Mouse (Mus musculus) forebrain, embryonic 11.5 days (tissue): ENCODE data around the gene Nanos2. TPM values are rescaled to one million over a fixed set of nuclear protein-coding genes. Genes with fewer than 3 reads are reported as not detected.

Experiments used
- ATAC-seq: fragments of 200-750 bp; cut with Nextera tagmentation; replicated peaks from 2 replicates; pipeline ENCODE4 v1.8.0; 2017; ENCODE audit warnings: moderate TSS enrichment; ENCODE audit not compliant: low FRiP score
- DNase-seq: peaks from one replicate; pipeline ENCODE4 v3.0.0-alpha.2; 2017; ENCODE audit warnings: low spot score
- H3K27ac ChIP-seq: fragments of 300-500 bp; sonication (generic); 2 replicates; pipeline ENCODE4 v1.5.1; 2014; ENCODE audit warnings: low read depth, low read length
- H3K27me3 ChIP-seq: fragments of 300-500 bp; sonication (generic); 2 replicates; pipeline ENCODE4 v1.6.1; 2014; ENCODE audit warnings: mild to moderate bottlenecking, low read length, mixed read lengths; ENCODE audit not compliant: control insufficient read depth, insufficient read depth
- H3K36me3 ChIP-seq: fragments of 300-500 bp; sonication (generic); 2 replicates; pipeline ENCODE4 v1.6.1; 2014; ENCODE audit warnings: mild to moderate bottlenecking, low read length, moderate library complexity, mixed read lengths; ENCODE audit not compliant: control insufficient read depth, insufficient read depth
- H3K4me1 ChIP-seq: fragments of 300-500 bp; sonication (generic); replicated peaks from 2 replicates; pipeline ENCODE4 v1.6.1; 2014; ENCODE audit warnings: low read length, mixed read lengths; ENCODE audit not compliant: control insufficient read depth, insufficient read depth
- H3K4me2 ChIP-seq: fragments of 300-500 bp; sonication (generic); 2 replicates; pipeline ENCODE4 v1.6.1; 2014; ENCODE audit warnings: low read depth, mild to moderate bottlenecking, low read length, moderate library complexity, mixed read lengths; ENCODE audit not compliant: severe bottlenecking
- H3K4me3 ChIP-seq: fragments of 300-500 bp; sonication (generic); 2 replicates; pipeline ENCODE4 v1.5.1; 2014; ENCODE audit warnings: low read depth, low read length
- H3K9ac ChIP-seq: fragments of 300-500 bp; sonication (generic); 2 replicates; pipeline ENCODE4 v1.6.1; 2014; ENCODE audit warnings: low read length
- H3K9me3 ChIP-seq: fragments of 300-500 bp; sonication (generic); 2 replicates; pipeline ENCODE4 v1.6.1; 2016; ENCODE audit warnings: low read length, mixed read lengths; ENCODE audit not compliant: control insufficient read depth
- WGBS: fragments of 180-500 bp; shearing (Covaris S2); extraction: QIAGEN DNeasy Blood & Tissue Kit; methylation state at CpG from one replicate; pipeline ENCODE4 v1.1.7; 2014; 5-methylcytosine and 5-hydroxymethylcytosine counted together
- polyA plus RNA-seq: library from polyadenylated mRNA; unstranded; fragments of >200 nt; fragmentation: Nextera tagmentation; extraction: Ambion mirVana; gene quantifications from 2 replicates; pipeline ENCODE4 v1.2.1, GENCODE M21; 2014

Gene Nanos2
- polyA plus RNA-seq, 1 experiment from 2014 or later: not detected

DNA sequence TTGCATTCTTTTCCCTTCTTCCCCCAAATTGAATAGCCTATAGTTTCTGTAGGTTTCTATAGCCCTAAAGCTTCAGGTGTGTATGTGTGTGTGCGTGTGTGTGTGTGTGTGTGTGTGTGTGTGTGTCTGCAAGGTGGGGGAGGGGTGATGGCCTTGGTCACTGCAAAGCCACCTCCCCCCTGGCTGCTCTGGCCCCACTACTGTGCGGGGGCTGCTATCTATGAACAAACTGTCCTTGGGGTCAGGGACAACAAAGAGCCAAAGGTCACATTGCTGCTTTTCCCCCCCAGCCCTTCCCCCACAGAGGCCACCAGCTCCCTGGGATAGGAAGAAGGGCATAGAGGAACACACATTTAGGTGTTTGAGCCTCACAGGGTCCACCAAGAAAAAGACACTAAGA, 25.7 kb downstream of the Nanos2 start:
- no peak overlapping the region for H3K4me3 ChIP-seq
- WGBS: 46% methylated on average over 2 of the region's 2 CpGs
- H3K4me2 ChIP-seq: no peak overlapping the region
- H3K4me1 ChIP-seq: peaks cover 3% of the 10 kb centered on the region; the same call in 1 of the 2 replicates
- ATAC-seq: no peak
- H3K27me3 ChIP-seq: no peaks in the 10 kb centered on the region
- no peaks in the 10 kb centered on the region; the same call in 1 of the 2 replicates for H3K36me3 ChIP-seq
- no peak overlapping the region for H3K9ac ChIP-seq
- DNase-seq: no peak
- H3K9me3 ChIP-seq: no peaks in the 10 kb centered on the region
- H3K27ac ChIP-seq: no peak overlapping the region

DNA sequence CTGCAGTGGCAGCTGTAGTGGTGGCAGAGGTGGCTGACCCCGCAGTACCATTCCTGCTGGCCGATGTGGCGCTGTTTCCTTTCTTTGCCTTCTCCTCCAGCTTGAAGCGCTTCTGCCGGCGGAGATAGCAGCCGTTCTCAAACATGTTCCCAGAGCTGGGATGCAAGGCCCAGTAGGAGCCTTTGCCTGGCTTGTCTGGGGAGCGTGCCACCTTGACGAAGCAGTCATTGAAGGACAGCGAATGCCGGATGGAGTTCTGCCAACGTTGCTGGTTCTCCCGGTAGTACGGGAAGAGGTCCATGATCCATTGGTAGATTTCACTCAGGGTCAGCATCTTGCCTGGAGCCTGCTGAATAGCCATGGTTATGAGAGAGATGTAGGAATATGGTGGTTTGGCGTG, 27.3 kb downstream of the Nanos2 start:
- Histone ChIP-seq H3K27me3 (no peaks in the 10 kb centered on the region), H3K36me3 (no peaks in the 10 kb centered on the region), H3K9me3 (no peaks in the 10 kb centered on the region), H3K27ac (no peak overlapping the region), H3K4me2 (no peak overlapping the region), H3K4me1 (peaks cover 3% of the 10 kb centered on the region; the same call in 1 of the 2 replicates), H3K4me3 (no peak overlapping the region), H3K9ac (no peak overlapping the region)
- ATAC-seq (no peak), DNase-seq (no peak)
- 62% methylated on average over 15 of the region's 15 CpGs for WGBS

DNA sequence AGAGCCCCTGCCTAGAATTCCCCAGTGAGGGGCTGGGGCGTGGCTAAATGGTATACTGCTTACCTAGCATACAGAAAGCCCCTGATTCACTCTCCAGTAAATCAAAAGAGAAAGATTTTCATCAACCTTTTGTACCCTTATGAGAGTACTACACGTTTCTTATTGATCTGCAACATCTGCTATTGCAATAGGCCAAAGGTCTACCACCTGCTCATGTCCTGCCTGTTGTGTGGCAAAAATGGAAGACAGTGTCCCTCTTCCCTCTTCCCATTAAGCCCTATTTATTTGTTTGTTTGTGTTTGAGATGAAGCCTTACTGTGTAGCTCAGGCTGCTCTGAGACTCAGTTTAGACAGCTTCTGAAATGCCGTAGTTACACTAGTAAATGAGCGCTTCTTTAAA, 28.8 kb downstream of the Nanos2 start:
- 88% methylated on average over 4 of the region's 4 CpGs for WGBS
- peaks cover under 1% of the 10 kb centered on the region; the same call in 1 of the 2 replicates for H3K27me3 ChIP-seq

DNA sequence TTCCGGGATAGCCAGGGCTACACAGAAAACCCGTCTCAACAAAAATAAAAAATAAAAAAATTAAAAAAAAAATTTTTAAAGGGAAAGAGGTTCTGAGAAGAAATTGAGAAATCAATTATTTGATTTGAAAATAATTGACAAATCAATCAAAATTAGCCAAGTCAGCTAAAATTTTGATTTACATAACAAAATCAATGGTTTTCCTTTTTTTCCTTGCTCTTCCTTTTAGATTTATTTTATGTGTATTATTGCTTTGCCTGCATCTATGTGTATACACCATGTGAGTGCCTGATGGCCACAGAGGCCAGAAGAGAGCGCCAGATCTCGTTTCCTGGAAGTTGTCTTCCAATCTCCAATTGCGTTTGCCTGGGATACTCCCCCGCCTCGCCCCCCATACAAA, 30.7 kb downstream of the Nanos2 start:
- Histone ChIP-seq H3K36me3 (no peaks in the 10 kb centered on the region), H3K4me1 (no peaks in the 10 kb centered on the region), H3K27me3 (peaks cover 13% of the 10 kb centered on the region), H3K27ac (no peak overlapping the region), H3K9ac (no peak overlapping the region), H3K4me2 (no peak overlapping the region), H3K4me3 (no peak overlapping the region), H3K9me3 (no peaks in the 10 kb centered on the region)
- ATAC-seq: no peak
- WGBS: 89% methylated on average over 7 of the region's 7 CpGs
- no peak for DNase-seq

More for the DNA sequence above, 28.8 kb downstream of the Nanos2 start:
- Histone ChIP-seq H3K4me3 (no peak overlapping the region), H3K9ac (no peak overlapping the region), H3K4me1 (peaks cover 3% of the 10 kb centered on the region; the same call in 1 of the 2 replicates), H3K4me2 (no peak overlapping the region), H3K27ac (no peak overlapping the region), H3K9me3 (no peaks in the 10 kb centered on the region), H3K36me3 (no peaks in the 10 kb centered on the region)
- no peak for DNase-seq
- ATAC-seq: no peak

DNA sequence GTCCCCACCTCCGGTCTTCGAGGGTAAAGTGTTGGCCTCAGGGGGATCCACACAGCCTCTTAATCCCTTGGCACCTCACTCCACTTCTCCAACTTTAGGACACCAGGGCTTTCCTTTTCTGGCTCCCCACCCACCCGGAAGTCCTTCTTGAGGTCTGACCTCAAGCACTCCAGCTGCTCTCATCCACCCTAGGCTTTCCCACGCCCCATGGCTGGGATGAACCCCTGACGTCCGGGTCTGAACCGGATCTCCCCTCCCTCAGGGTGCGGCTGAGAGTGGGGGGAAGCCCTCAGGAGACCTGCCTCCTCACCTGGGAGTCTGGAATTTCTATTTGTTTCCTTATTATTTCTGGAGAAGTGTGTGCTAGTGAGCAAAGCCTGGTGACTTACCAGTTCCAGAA, 33.8 kb downstream of the Nanos2 start:
- WGBS: 27% methylated on average over 8 of the region's 8 CpGs
- 0 out of 2 replicates have a peak, but pooled peaks cover 2% of the 10 kb centered on the region for H3K4me1 ChIP-seq
- peaks cover 22% of the 10 kb centered on the region for H3K27me3 ChIP-seq
- H3K9ac ChIP-seq: no peak overlapping the region
- H3K27ac ChIP-seq: no peak overlapping the region
- H3K36me3 ChIP-seq: no peaks in the 10 kb centered on the region
- H3K4me2 ChIP-seq: no peak overlapping the region
- ATAC-seq: no peak
- DNase-seq: no peak
- no peaks in the 10 kb centered on the region for H3K9me3 ChIP-seq
- no peak overlapping the region for H3K4me3 ChIP-seq

DNA sequence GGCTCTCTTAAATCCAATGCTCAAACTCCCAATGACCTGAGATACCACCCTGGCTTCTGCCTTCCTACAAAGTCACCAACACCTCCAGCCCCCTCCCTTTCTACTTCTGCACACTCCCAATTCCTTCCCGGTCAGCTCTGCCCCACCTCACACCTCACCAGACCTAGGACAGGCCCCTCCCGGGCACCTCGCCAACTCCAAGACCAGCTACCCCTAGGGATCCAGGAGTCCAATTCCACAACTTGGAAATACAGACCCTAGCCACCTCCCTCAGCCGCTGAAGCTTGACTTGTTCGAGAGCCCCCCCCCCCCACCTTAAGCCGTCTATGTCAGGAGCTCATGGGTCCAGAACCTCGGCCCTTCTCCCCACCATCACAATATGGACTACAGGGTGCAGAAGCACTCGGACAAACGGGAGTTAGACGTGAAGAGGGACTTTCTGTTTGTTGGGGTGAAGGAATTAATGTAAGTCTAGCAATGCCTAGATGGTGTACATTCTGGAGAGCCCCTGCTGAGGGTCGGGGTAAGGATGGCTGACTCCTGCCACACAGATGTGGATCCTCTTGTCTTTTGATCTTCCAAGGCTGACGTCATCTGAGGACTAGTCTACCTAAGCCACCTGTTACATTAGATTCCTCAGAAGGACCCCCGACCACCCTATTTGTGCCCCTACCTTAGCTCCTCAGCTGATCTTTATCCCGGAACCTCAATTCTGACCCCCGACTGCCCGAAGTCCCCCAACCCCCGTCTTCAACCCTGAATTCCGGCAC, 35.2 kb downstream of the Nanos2 start:
- H3K9me3 ChIP-seq: no peaks in the 10 kb centered on the region
- H3K36me3 ChIP-seq: no peaks in the 10 kb centered on the region; the same call in 1 of the 2 replicates
- H3K27me3 ChIP-seq: peaks cover 22% of the 10 kb centered on the region
- H3K4me1 ChIP-seq: 0 out of 2 replicates have a peak, but pooled peaks cover 2% of the 10 kb centered on the region
- ATAC-seq (no peak), DNase-seq (no peak)
- H3K4me2 ChIP-seq: no peak overlapping the region
- H3K4me3 ChIP-seq: no peak overlapping the region
- WGBS: 68% methylated on average over 18 of the region's 18 CpGs
- no peak overlapping the region for H3K27ac ChIP-seq
- no peak overlapping the region for H3K9ac ChIP-seq

DNA sequence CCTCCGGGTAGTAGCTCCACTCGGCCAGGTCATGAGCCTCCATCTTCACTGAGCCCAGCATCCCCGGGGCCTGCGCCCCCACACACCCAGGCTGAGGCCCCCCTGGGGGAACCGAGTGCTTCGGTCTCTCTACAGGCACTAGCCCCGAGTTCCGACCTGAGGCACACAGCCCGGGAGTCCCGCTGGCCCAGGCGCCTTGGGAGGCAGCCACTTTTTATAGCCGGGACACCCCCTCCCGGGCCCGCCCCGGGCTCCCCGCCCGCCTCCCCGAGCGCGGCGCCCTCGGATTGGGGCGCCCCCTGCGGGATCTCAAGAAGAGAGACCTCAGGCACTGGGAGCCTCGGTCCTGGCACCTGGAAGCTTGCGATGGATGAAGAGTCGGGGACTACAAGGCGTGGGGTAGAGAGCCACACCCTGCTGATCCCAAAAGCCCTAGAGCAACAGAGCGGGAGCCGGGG, 36.2 kb downstream of the Nanos2 start, which contains the start of gene Foxa3:
Foxa3 (minus strand) TSS at position 182 of the 458 bp plus-strand sequence.
- ATAC-seq (peak; percentile 20), DNase-seq (peak; percentile 61)
- Histone ChIP-seq H3K27me3 (peaks cover 22% of the 10 kb centered on the region), H3K4me2 (peak within 1 kb of the TSS; percentile 62; the same call in 1 of the 2 replicates), H3K4me3 (peak within 1 kb of the TSS; percentile 86), H3K9ac (peak within 1 kb of the TSS; percentile 92), H3K4me1 (0 out of 2 replicates have a peak, but pooled peaks cover 2% of the 10 kb centered on the region), H3K36me3 (no peaks in the 10 kb centered on the region; the same call in 1 of the 2 replicates), H3K9me3 (no peaks in the 10 kb centered on the region), H3K27ac (no peak within 1 kb of the TSS)
- 4% methylated on average over 30 of the region's 30 CpGs for WGBS

DNA sequence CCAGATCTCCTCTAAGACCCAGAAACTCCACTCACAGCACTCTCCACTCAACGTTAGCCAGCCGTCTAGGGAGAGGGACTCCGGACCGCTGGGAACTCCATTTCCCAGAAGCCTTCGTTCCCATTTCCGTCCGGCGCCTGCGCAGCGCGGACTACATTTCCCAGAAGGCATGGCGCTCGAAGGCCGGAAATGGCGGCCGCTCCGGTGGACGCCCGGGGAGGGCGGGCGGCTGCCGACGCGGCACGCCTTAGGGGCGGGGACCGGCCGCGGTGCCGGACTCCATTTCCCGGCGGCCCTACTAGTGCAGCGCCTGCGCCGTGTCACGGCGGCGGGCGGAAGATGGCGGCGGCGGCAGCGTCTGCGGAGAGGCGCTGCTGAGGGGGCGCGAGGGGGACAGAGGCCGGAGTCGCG, 36.9 kb downstream of the Nanos2 start, which contains the start of gene Sympk:
Sympk (plus strand) TSS at position 282 of the 411 bp plus-strand sequence.
- WGBS: under 1% methylated on average over 50 of the region's 50 CpGs
- Histone ChIP-seq H3K9me3 (no peaks in the 10 kb centered on the region), H3K27ac (no peak within 1 kb of the TSS), H3K4me2 (peak within 1 kb of the TSS; percentile 62), H3K4me1 (0 out of 2 replicates have a peak, but pooled peaks cover 2% of the 10 kb centered on the region), H3K4me3 (peak within 1 kb of the TSS; percentile 86), H3K27me3 (peaks cover 22% of the 10 kb centered on the region), H3K9ac (peak within 1 kb of the TSS; percentile 92), H3K36me3 (no peaks in the 10 kb centered on the region; the same call in 1 of the 2 replicates)
- DNase-seq (peak; percentile 96), ATAC-seq (peak; percentile 95)
